Mouse (Mus musculus) T-cell, adult 2 months (primary cell): ENCODE measurements around the gene Mdga1.

Experiments
- DNase-seq: peaks from one replicate; pipeline ENCODE4 v3.0.0; 2022; ENCODE audit warnings: low spot score

The Mdga1 gene

GRCm38 (mm10) chr17:29920089-29920488, 49.8 kb downstream of the Mdga1 start:
- no peak for DNase-seq

DNA sequence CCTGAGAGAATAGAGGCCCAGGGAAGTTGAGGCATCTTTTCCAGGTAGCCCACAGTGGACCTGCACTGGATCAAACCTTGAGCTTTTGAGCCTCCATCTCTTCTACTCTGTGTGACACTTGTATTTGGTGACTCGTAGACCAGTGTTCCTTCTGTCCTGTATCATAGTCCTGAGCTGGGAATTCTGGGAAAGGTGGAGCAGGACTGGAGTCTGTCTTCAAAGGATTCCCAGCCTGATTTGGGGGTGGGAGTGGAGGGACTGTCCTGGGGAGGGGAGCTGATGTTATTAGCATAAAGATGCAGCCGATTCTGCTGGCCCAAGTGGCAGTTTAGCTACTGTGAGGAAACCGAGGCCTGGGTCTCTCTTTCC, 50.4 kb downstream of the Mdga1 start:
- no peak for DNase-seq

GRCm38 (mm10) chr17:29918791-29919551, 50.9 kb downstream of the Mdga1 start:
- DNase-seq = no peak

DNA sequence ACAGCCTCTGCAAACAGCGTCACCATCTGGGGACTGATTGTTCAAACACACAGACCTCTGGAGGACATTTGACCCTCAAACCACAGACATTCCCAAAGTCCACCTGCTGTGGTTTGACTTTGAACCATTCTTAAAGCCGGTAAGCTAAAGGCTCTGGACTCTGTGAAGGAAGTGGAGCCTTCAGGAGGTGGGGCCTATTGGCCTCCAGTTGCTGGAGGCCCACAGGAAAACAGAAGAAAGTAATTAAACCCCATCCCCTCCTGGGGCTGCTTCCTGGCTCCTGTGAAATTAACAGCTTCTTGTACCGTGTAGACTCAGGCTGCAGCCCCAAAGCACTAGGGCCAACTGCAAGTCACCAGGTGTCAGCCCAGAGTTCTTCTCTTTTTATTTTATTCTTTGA, 52.9 kb downstream of the Mdga1 start:
- DNase-seq = no peak

DNA sequence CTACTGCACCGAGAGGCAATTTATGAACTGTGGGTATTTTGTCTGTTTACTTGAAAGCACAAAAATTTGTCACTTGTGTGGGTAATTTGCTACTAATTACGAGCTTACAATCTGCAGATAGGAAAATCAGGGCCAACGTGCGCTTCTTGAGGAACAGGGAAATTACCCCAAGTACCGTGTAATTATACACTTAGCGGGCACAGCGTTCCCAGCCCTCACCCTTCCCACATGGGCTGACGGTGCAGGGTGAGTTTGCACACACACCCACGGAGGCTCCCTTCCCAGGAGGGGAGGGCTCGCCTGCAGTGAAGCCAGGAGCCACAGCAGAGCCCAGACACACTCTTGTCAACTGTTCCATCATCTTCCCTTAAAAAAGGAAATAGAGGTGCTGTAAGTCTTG, 54.1 kb downstream of the Mdga1 start:
- DNase-seq = no peak

DNA sequence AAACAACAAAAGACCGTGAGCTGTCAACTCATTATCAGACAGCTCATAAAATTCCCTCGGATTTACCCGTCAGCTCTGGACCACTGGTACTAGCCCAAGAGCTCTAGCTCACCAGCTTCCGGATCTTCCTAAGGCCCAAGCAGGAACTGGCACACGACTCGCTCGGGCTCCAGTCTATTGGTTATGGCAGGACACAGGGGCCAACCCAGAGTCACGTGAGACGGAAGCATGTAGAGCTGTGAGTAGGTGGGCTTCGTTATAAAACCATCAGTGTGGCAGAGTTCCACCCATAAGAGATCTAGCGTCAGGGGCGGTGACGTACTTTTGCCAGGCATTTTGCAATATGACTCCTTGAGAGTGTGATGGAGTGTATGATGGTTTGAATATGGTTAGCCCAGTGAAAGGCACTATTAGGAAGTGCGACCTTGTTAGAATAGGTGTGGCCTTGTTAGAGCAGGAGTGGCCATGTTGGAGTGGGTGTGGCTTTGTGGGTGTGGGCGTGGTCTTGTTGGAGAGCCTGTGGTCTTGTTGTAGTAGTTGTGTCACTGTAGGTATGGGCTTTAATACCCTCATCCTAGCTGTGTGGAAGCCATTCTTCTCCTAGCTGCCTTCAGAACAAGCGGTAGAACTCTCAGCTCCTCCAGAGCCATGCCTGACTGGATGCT, 56.5 kb downstream of the Mdga1 start:
- DNase-seq = no peak

- DNase-seq = no peak
Observed at GRCm38 (mm10) chr17:29912733-29913132, 57.2 kb downstream of the Mdga1 start.

GRCm38 (mm10) chr17:29909031-29909430, 60.9 kb downstream of the Mdga1 start:
- no peak for DNase-seq

DNA sequence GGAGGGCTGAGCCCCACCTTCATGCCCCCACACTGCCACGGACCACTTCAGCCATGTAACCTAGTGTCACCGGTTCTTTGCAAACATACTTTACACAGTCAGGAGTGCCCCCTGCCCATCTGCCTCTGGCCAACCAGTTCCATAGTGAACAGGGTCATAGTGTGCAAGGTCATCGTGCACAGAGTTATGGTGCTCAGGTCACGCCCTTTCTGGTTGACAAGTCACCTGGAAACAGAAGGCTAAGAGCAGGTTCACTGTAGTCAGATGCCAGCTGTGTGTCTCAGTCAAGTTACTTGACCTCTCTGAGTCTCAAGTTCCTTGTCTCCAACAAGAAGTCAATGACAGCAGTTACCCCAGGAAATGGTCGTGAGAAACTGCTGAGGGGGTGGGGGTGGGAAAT, 65.2 kb downstream of the Mdga1 start:
- no peak for DNase-seq

GRCm38 (mm10) chr17:29902406-29903155, 67.3 kb downstream of the Mdga1 start:
- DNase-seq = no peak

DNA sequence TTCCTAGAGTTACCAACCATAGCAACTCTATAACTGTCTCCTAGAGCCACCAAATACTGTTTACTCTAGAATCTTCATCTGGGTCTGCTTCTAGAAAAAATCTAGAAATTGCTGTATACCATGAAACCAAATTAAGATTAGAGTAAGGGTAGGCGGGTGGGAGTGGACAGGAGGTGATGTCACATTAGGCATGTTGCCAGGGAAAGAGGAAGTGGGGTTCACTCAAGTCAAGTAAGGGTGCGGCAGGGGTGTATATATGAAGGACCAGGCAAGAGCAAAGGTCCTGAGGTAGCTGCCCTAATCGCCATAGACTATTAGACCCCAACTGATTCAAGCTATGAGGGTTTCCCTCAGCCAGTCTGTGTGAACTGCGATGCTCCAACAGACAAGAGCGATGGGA, 69.6 kb downstream of the Mdga1 start:
- DNase-seq = no peak

DNA sequence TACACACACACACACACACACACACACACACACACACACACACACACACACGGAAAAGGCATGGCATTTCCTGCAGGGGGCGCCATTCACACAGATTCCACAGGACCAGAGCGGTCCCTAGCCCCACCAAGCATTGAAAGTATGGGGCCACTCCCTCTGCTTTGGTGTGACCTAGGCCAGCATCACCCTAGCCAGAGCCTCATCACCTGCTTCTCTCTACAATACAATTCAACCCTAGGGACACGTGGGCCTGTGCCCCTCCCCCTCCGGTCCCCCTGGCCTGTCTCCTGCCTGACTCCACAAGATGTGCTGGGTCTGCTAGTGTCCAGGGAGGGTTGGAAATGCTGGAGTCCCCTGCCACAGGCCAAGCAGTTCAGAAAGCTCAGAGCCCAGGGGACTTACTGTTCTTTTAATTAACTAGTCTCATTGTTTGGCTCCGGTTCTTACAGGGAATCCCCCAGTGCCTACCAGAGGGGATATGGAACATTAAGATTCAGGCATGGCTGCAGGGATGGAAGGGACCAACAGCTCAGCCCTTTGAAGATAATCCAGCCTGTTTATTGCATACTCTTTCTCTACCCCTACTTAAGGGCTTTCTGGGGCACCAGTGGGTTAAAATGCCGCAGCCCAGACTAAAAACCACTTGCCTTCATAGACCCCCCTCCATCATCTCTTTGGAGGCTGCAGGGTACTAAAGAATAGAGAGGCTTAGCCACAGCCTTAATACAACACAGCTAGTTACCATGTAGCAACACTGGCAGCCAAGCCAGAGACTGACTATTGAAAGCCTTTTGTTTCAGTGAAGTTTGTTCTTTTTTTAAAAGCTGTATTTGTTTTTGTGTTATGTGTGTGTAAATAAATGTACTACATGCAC, 73.5 kb downstream of the Mdga1 start:
- no peak for DNase-seq

DNA sequence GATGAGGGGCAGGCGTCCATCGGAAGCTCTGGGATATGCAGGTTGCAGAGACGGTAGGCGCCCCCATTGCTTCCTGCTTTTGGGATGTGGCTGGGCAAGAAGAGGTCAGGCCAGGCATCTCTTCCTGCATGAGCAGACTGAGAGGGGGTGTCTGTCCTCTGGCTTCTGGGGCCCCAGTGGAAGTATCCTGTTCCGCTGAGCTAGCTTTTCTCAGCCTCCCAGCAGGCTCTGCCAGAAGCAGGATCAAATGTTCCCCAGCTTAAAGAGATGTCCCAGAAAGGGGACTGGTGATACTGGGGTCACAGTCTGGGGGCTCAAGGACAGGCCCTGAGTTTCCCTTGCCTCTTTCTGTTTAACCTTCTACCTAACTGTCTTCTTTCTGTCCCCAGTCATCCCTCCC, 74.3 kb downstream of the Mdga1 start:
- DNase-seq = no peak

DNA sequence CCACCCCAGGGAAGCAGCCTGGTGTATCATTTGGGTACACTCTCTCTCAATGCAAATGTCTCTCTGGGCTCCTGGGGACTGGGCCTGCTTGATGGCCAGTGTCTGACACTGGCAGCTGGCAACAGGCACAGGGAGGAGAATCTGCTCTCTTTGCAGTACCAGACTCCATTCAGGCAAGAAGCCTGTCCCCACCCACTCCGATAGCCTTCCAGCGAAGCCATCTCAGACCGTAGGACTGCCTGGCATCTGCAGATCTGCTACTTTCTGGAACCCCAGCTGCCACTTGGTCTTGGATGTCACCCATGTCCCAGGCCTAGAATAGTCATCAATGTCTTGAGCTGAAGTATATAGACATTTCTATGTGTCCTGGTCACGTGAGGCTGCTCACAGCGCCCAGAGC, 74.9 kb downstream of the Mdga1 start:
- no peak for DNase-seq

- DNase-seq = no peak
Observed at GRCm38 (mm10) chr17:29890451-29891110, 79.3 kb downstream of the Mdga1 start.

DNA sequence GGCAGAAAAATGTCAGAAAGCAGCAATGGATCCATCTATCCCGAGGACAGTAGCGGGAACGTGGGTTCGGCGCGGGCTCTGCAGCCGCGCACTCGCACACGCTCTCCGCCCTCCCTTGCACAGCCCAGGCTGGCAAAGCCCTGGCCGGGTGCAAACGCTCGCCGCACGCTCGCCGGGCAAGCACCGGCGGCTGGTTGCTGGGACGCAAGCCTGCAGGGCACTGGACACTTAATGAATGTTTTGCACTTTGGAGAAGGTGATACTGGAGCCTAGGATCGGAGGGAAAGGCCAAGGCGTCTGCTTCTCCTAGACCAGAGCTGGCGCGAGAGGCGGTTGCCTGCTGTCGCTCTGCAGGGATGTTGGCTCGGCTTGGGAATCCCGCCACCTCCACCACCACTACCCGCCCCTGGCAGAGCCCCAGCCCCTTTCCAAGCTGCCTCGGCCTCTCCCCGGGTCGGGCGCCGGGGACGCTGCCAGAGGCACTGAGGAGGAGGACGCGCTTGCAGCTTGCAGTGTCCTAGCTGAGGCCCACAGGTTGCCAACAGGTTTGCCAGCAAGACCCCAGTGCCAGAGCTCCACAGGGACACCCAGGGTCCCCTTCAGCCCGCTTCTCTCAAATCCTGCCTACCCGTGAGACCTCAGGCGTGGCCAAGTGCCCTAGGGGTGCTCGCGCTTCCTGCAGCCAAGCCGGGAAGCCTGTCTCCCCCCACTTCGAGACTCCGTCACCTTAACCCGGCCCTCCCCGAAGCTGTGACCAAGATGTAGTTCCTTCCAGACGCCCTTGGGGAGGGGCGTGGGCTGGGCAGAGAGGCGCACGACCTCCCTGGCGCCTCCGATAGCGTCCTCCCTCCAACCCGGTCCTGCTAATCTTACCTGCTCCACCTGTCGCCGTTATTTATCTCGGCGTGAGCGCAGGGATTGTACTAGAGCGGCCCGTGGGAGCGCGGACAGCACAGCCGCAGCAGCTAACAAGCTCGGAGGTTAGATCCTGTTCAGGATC, 80.6 kb downstream of the Mdga1 start:
- DNase-seq = no peak

DNA sequence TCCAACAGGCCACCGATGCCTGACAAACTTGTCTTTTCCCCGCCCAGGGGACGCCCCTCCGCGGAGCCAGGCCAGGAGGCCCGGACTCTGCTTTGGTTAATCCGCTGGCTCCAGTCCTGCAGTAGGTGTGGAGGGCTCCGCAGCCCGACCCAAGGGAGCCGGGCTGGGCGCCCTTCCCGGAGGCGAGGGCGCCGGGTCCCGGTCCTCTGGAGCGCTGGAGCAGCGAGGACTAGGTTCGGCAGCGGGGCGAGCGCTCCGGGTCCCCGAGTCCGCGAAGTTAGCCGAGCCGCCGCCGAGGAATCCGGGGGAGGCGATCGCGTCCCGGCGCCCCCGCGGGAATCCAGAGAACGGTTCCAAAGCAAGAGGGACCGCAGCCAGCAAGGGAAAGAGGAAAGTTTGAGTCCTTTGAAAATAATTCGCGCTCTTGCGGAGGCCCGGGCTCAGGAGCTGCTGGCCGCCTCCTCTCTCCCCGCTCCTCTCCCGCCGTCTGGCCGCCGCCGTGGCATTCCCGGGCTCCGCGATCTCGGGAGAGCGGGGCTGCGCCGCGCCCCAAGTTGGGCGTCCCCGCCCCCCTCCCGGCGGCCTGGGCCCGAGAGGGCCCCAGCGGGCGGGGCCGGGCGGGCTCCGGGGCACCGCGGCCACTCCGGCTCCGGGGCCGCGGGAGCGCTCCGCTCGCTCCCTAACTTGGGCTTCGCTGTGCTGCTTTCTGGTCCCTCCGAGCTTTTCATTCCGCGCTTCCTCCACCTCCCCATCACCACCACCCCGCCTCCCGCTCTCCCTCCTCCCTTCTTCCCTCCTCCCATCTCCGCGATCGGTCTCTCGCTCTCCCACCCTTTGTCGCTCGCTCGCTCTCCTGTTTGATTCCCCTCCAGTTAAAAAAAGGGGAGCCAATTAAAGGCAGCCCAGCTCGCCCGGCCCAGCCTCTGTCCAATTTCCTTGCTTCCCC, 81.7 kb downstream of the Mdga1 start:
- no peak for DNase-seq

DNA sequence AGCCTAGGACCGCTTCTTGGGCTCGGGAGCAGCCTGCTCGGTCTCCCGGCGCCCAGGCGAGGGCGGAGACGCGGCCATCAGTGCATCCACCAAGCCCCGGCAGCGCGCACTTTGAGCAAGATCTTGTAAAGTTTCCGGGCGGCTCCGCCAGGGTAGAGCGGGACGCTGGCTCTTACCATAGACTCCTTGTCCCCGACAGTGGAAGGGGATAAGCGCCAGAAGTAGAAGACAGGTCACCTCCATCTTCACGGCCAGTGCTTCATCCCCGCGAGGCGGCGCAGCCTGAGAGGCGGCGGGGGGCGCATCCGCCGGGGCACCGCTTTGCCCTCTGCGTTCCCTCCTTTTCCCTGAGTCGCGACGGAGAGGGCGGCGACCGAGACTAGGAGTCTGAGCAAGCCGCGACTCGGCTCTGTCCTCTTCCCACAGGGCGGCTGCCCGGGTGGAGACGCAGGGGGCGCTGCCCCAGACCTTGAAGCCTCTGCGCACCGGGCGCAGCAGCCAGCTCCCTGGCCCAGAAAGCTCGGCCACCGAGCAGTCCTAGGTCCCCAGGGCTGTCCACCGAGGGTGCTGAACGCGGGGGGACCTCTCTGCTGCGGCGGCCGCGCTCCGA, 82.5 kb downstream of the Mdga1 start:
- peak; percentile 17 for DNase-seq
